Comparison of ENCODE assay signal across 25 mouse cellular contexts in the genomic region with DNA sequence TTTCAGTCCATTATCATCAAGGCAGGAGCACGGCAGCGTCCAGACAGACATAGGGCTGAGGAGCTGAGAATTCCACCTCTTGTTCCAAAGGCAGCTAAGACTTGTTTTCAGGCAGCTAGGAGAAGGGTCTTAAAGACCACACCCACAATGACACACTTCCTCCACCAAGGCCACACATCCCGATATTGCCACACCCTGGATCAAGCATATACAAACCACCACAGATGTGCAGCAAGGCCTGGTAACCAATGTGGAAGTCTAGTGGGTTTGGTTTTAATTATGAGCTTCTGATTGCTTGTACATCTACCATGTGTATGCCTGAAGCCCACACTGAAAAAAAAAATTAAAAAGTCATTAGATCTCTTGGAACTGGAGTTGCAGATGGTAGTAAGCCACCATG.
DNase-seq lines count a peak whose midpoint lies in the region; ATAC-seq lines count a peak whose summit lies in the region.
"Had no signal": no experiment of that assay in that cellular context is flagged by ENCODE, and none has a peak within 500 bp of the region (broad histone marks: within the 10 kb centered on the region; RNA-seq: fewer than 3 reads in every experiment).

No protein-coding gene starts in this region.

- peak; percentile 69 for DNase-seq in 416B (ENCODE audit: low read depth)
- no peak for DNase-seq in frontal cortex, postnatal 10 days (ENCODE audit: low spot score in 2 of 2)
- DNase-seq in embryo, embryonic 9.5 days (ENCODE audit: extremely low spot score), result no peak
- DNase-seq: adrenal gland, adult 8-10 months; adrenal gland, postnatal 14 days; adrenal gland, postnatal 36 days; B cell, adult 2 months; cerebellum, adult 11-12 months; cerebellum, adult 2 months; cerebellum, adult 9-10 months; cerebellum, postnatal 10 days; cerebellum, postnatal 25 days; embryo, embryonic 11 days had no signal

- no peaks in the 10 kb centered on the region for H3K9me3 ChIP-seq in midbrain, embryonic 15.5 days
- H3K9me3 ChIP-seq: embryonic facial prominence, embryonic 10.5 days; embryonic facial prominence, embryonic 12.5 days; forebrain, embryonic 13.5 days; forebrain, embryonic 15.5 days; G1E had no signal

- H3K27me3 ChIP-seq in midbrain, embryonic 15.5 days (replicated peaks), result no peaks in the 10 kb centered on the region
- H3K27me3 ChIP-seq: CH12.LX; embryonic facial prominence, embryonic 12.5 days; forebrain, embryonic 13.5 days; forebrain, embryonic 15.5 days; Patski had no signal

- no peak overlapping the region for H3K9ac ChIP-seq in midbrain, embryonic 15.5 days
- H3K9ac ChIP-seq: embryonic facial prominence, embryonic 12.5 days; forebrain, embryonic 13.5 days; forebrain, embryonic 15.5 days had no signal

- H3K4me2 ChIP-seq in midbrain, embryonic 15.5 days, result no peak overlapping the region
- H3K4me2 ChIP-seq: embryonic facial prominence, embryonic 12.5 days; forebrain, embryonic 13.5 days; forebrain, embryonic 15.5 days had no signal

- no peak overlapping the region for H3K27ac ChIP-seq in midbrain, embryonic 15.5 days
- H3K27ac ChIP-seq: embryonic facial prominence, embryonic 10.5 days; embryonic facial prominence, embryonic 12.5 days; forebrain, embryonic 13.5 days; forebrain, embryonic 15.5 days had no signal

- H3K36me3 ChIP-seq in midbrain, embryonic 15.5 days (replicated peaks), result no peaks in the 10 kb centered on the region
- H3K36me3 ChIP-seq: embryonic facial prominence, embryonic 10.5 days; embryonic facial prominence, embryonic 12.5 days; forebrain, embryonic 15.5 days; G1E had no signal

- ATAC-seq in common myeloid progenitor, adult 5-6 weeks (replicated peaks; ENCODE audit: low read depth, poor library complexity, severe bottlenecking), result peak; percentile 73
- peak; percentile 62; the same call in 1 of the 2 replicates for ATAC-seq in megakaryocyte, adult 5-6 weeks (ENCODE audit: poor library complexity, severe bottlenecking)
- ATAC-seq in midbrain, embryonic 15.5 days (replicated peaks), result no peak
- ATAC-seq: activated CD4-positive, CD25-positive, alpha-beta regulatory T cell, adult 4 months; CD4-positive, CD25-positive, alpha-beta regulatory T cell, adult 4 months; forebrain, embryonic 13.5 days; forebrain, embryonic 15.5 days; Patski had no signal

- 93% methylated on average over 3 of the region's 3 CpGs for WGBS in midbrain, embryonic 15.5 days

- H3K4me3 ChIP-seq in midbrain, embryonic 15.5 days, result no peak overlapping the region
- H3K4me3 ChIP-seq: embryonic facial prominence, embryonic 10.5 days; embryonic facial prominence, embryonic 12.5 days; forebrain, embryonic 13.5 days; forebrain, embryonic 15.5 days had no signal

- no peaks in the 10 kb centered on the region for H3K4me1 ChIP-seq in midbrain, embryonic 15.5 days
- H3K4me1 ChIP-seq: embryonic facial prominence, embryonic 10.5 days; embryonic facial prominence, embryonic 12.5 days; forebrain, embryonic 13.5 days; forebrain, embryonic 15.5 days had no signal
